Mouse (Mus musculus) MEL (cell line): Measurements from ENCODE around the gene Tspan11.

ENCODE experiments used
- CTCF ChIP-seq, 3 experiments: IDR thresholded peaks in 2 of 3; conservative IDR thresholded peaks in 1 of 3; 2 replicates each; pipeline ENCODE4 v1.5.1; 2011 to 2012; ENCODE audit warnings: low read length in 3 of 3, low read depth in 2 of 3, mild to moderate bottlenecking in 2 of 3, improper control_type of control experiment in 1 of 3, inconsistent platforms in 1 of 3, mixed read lengths in 1 of 3, moderate library complexity in 1 of 3; ENCODE audit not compliant: control insufficient read depth in 1 of 3, insufficient read depth in 1 of 3, poor library complexity in 1 of 3, severe bottlenecking in 1 of 3
- ELF1 ChIP-seq: IDR thresholded peaks from 2 replicates; pipeline ENCODE4 v1.6.1; 2014; ENCODE audit warnings: low read depth, mild to moderate bottlenecking, inconsistent platforms, low read length, improper control_type of control experiment, moderate library complexity
- EP300 ChIP-seq, 2 experiments: IDR thresholded peaks; 2 replicates each; pipeline ENCODE4 v1.6.1; 2011; ENCODE audit warnings: improper control_type of control experiment in 2 of 2, low read length in 2 of 2, low read depth in 1 of 2, mild to moderate bottlenecking in 1 of 2
- GABPA ChIP-seq: IDR thresholded peaks from 2 replicates; pipeline ENCODE4 v1.6.1; 2012; ENCODE audit warnings: low read depth, mild to moderate bottlenecking, inconsistent platforms, low read length, improper control_type of control experiment, moderate library complexity
- HCFC1 ChIP-seq: IDR thresholded peaks from 2 replicates; pipeline ENCODE4 v1.6.1; 2012; ENCODE audit warnings: low read depth, mild to moderate bottlenecking, inconsistent platforms, low read length, improper control_type of control experiment, moderate library complexity
- MYC ChIP-seq: IDR thresholded peaks from 2 replicates; pipeline ENCODE4 v1.6.1; 2011; ENCODE audit warnings: low read depth, mild to moderate bottlenecking, low read length, improper control_type of control experiment, moderate library complexity
- POLR2A ChIP-seq, 2 experiments: IDR thresholded peaks; 2 replicates each; pipeline ENCODE4 v1.6.1; 2011 to 2012; ENCODE audit warnings: low read length in 2 of 2, mild to moderate bottlenecking in 2 of 2, control low read depth in 1 of 2, improper control_type of control experiment in 1 of 2, low read depth in 1 of 2, moderate library complexity in 1 of 2; ENCODE audit not compliant: control insufficient read depth in 1 of 2, insufficient read depth in 1 of 2, poor library complexity in 1 of 2
- POLR2AphosphoS2 ChIP-seq: IDR thresholded peaks from 2 replicates; pipeline ENCODE4 v1.6.1; 2011; ENCODE audit warnings: low read length, improper control_type of control experiment
- TBP ChIP-seq: IDR thresholded peaks from 2 replicates; pipeline ENCODE4 v1.8.0; 2011; ENCODE audit warnings: low read depth, low read length, improper control_type of control experiment
- TCF12 ChIP-seq: IDR thresholded peaks from 2 replicates; pipeline ENCODE4 v1.6.1; 2014; ENCODE audit warnings: low read depth, mild to moderate bottlenecking, inconsistent platforms, low read length, improper control_type of control experiment, moderate library complexity
- USF1 ChIP-seq: IDR thresholded peaks from 2 replicates; pipeline ENCODE4 v1.6.1; 2014; ENCODE audit warnings: low read depth, mild to moderate bottlenecking, inconsistent platforms, low read length, improper control_type of control experiment, moderate library complexity
- ZKSCAN1 ChIP-seq: IDR thresholded peaks from 2 replicates; pipeline ENCODE4 v1.6.1; 2012; ENCODE audit warnings: low read depth, mild to moderate bottlenecking, inconsistent platforms, low read length, improper control_type of control experiment, moderate library complexity

DNA sequence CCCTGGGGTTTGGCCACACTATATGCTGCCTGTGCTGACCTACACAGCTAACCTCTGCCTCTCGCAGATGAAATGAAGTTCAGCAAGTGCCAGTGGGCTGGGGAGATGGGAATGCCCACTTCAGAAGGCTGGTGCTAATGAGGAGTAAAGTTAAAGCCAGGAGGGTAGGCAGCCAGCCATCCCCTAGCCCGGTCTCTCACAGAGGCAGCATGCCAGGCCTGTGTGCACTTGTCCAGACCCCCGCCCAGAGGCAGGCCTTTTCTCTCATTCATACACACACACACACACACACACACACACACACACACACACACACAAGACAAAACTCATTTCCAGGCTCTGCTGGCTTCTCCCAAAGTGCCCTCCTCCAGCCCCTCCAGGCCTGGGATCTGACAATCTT lies 113.4 kb downstream of the Tspan11 start:
- no peak for TF ChIP-seq MYC
- TF ChIP-seq USF1, result no peak
- TF ChIP-seq HCFC1, result no peak
- TF ChIP-seq ELF1, result no peak
- TF ChIP-seq POLR2A (IDR thresholded peaks at IDR 0.05; ENCODE audit: control insufficient read depth in 1 of 2, insufficient read depth in 1 of 2, low read depth in 1 of 2, low read length in 2 of 2, poor library complexity in 1 of 2), result no peak
- TF ChIP-seq EP300 (IDR thresholded peaks at IDR 0.05; ENCODE audit: low read depth in 1 of 2, low read length in 2 of 2), result no peak
- TF ChIP-seq CTCF (IDR thresholded peaks at IDR 0.05 in 2 of 3, conservative IDR thresholded peaks at IDR 0.05 in 1 of 3; ENCODE audit: control insufficient read depth in 1 of 3, insufficient read depth in 1 of 3, low read depth in 2 of 3, low read length in 3 of 3, poor library complexity in 1 of 3, severe bottlenecking in 1 of 3), result no peak
- no peak for TF ChIP-seq TCF12
- no peak for TF ChIP-seq POLR2AphosphoS2
- no peak for TF ChIP-seq ZKSCAN1
- no peak for TF ChIP-seq GABPA
- no peak for TF ChIP-seq TBP
